Mouse (Mus musculus) embryonic facial prominence, embryonic 14.5 days (tissue): ENCODE data around the gene C1qtnf6. TPM values are rescaled to one million over a fixed set of nuclear protein-coding genes. Genes with fewer than 3 reads are reported as not detected.

ENCODE experiments used
- ATAC-seq: fragments of 200-750 bp; cut with Nextera tagmentation; 2 replicates; pipeline ENCODE4 v1.8.0; 2017; ENCODE audit warnings: low read depth, moderate number of reproducible peaks, moderate TSS enrichment
- DNase-seq: peaks from one replicate; pipeline ENCODE4 v3.0.0-alpha.2; 2015; ENCODE audit warnings: low spot score
- H3K27ac ChIP-seq: fragments of 300-500 bp; sonication (generic); replicated peaks from 2 replicates; pipeline ENCODE4 v1.5.1; 2014; ENCODE audit warnings: low read depth, mild to moderate bottlenecking, low read length, moderate library complexity
- H3K27me3 ChIP-seq: fragments of 300-500 bp; sonication (generic); replicated peaks from 2 replicates; pipeline ENCODE4 v1.6.1; 2014; ENCODE audit warnings: low read length; ENCODE audit not compliant: control insufficient read depth, insufficient read depth
- H3K36me3 ChIP-seq: fragments of 300-500 bp; sonication (generic); 2 replicates; pipeline ENCODE4 v1.6.1; 2014; ENCODE audit warnings: low read length, mixed read lengths; ENCODE audit not compliant: control insufficient read depth, insufficient read depth
- H3K4me1 ChIP-seq: fragments of 300-500 bp; sonication (generic); 2 replicates; pipeline ENCODE4 v1.6.1; 2014; ENCODE audit warnings: antibody characterized with exemption, low read length; ENCODE audit not compliant: control insufficient read depth, insufficient read depth
- H3K4me2 ChIP-seq: fragments of 300-500 bp; sonication (generic); 2 replicates; pipeline ENCODE4 v1.6.1; 2014; ENCODE audit warnings: low read depth, mild to moderate bottlenecking, low read length, moderate library complexity, mixed read lengths
- H3K4me3 ChIP-seq: fragments of 300-500 bp; sonication (generic); 2 replicates; pipeline ENCODE4 v1.5.1; 2014; ENCODE audit warnings: low read depth, mild to moderate bottlenecking, low read length
- H3K9ac ChIP-seq: fragments of 300-500 bp; sonication (generic); 2 replicates; pipeline ENCODE4 v1.6.1; 2014; ENCODE audit warnings: low read depth, mild to moderate bottlenecking, low read length, moderate library complexity, mixed read lengths
- H3K9me3 ChIP-seq: fragments of 300-500 bp; sonication (generic); 2 replicates; pipeline ENCODE4 v1.6.1; 2016; ENCODE audit warnings: low read length; ENCODE audit not compliant: control insufficient read depth
- whole genome bisulfite sequencing: fragments of 180-500 bp; shearing (Covaris S2); extraction: QIAGEN DNeasy Blood & Tissue Kit; methylation state at CpG from one replicate; pipeline ENCODE4 v1.1.7; 2014; 5-methylcytosine and 5-hydroxymethylcytosine counted together
- polyA plus RNA-seq: library from polyadenylated mRNA; unstranded; fragments of >200 nt; fragmentation: Nextera tagmentation; extraction: Ambion mirVana; gene quantifications from 2 replicates; pipeline ENCODE4 v1.2.1, GENCODE M21; 2014

C1qtnf6 gene
- polyA plus RNA-seq, result 64.1 and 67.5 TPM in 2 replicates

DNA sequence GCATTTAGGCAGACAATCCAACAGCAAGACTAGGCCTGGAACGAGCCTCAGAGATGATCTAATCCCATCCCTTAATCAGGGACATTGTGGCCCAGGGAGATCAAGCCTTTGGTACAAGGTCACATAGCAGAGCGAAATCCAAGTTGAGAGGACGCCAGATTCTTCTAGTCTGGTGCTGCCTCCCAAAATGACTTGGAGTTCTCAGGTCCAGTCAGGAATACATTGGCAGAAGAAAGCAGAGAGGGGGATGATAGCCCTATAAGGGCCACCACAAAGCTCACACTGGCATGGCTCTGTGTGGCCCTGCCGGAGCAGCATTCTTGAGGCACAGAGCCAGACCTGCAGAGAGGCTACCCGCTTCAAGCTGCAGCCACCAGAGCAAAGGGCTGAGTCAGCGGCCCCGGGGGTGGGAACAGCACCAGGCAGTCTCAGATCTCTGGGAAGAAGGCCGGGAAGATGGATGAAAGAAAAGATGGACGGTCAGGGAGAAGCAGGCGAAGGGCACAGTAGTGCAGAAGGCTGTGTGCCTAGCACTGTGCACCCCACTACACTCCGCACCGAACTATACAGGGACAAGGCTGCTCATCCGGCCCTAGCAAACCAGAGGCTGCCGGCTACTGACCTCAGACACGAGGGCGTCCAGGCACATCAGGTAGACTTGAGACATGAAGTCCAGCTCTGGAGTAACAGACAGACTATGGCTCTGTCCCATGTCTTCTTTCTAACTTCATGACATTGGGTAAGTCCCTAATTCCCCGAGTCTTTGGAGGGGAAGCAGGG, at the start of gene C1qtnf6:
Gene C1qtnf6, minus strand, starts transcription at position 746 of the 780 bp plus-strand sequence.
- Histone ChIP-seq H3K4me3 (peak within 1 kb of the TSS; percentile 20), H3K9ac (peak within 1 kb of the TSS; percentile 53), H3K4me2 (peak within 1 kb of the TSS; percentile 47), H3K36me3 (0 out of 2 replicates have a peak, but pooled peaks cover 6% of the 10 kb centered on the region), H3K9me3 (no peaks in the 10 kb centered on the region), H3K27ac (peak within 1 kb of the TSS; percentile 76), H3K4me1 (peaks cover 20% of the 10 kb centered on the region), H3K27me3 (no peaks in the 10 kb centered on the region)
- DNase-seq (no peak), ATAC-seq (no peak)
- 75% methylated on average over 17 of the region's 17 CpGs for WGBS

DNA sequence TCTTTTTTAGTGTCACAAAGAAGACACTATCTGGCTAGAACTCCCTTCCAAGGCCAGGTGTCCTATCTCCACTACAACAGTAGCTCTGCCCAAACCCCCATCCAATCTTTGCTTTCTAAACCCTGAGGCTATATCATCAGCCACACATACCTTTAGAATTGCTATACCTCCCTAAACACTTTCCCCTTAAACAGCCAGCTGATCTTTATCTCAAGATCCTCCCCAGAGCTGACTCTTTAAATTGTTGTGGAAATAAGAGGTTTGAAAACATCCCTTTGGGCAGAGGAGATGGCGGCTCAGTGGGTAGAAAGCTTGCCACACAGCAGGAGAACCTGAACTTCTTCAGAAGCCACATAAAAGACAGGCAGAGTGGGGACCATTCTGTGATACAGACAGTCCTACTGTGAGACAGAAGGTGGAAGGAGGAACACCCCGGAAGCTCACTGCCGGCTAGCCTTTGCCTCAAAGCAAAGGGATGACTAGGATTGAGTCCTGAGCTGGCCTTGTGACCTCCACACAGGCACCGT, 45.1 kb upstream of the C1qtnf6 start:
- WGBS, result 55% methylated on average over 4 of the region's 4 CpGs

DNA sequence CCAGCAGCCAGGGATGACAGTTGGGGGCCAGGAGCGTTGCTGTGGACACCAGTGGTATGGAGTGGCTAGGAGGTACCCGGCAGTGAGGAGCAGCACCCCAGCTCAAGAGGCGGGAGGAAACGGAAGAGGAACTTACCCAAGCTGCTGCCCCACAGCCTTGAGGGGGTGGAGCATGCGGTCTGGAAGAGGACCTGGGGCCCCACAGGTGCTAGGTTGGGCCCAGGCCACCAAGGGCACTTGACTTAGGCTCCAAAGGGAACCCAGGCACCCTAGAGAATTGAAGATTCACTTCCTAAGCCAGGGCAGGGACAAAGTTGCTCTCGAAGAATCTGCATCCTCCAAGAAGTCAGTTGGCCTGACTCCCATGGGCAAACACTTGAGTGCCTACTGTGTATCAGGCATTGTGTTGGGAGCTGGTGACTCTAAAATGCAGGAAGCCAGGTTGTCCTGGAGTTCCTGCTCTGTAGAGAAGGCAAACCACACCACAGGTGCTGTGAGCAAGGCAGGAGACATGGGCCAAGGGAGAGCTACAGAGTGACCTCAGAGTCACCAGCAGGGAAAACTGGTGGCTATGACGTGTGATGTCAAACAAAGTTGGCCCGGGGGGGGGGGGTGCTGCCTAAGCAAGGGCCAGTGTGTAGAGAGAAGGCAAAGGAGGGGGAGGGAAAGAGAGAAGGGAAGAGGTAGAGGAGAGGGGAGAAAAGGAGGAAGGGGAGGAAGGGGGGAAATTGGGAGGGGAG, 41.6 kb upstream of the C1qtnf6 start, which contains the start of gene Rac2:
Gene Rac2, minus strand, starts transcription at position 126 of the 740 bp plus-strand sequence.
- Histone ChIP-seq H3K27me3 (no peaks in the 10 kb centered on the region), H3K36me3 (no peaks in the 10 kb centered on the region), H3K4me2 (no peak within 1 kb of the TSS), H3K4me1 (no peaks in the 10 kb centered on the region; the same call in 1 of the 2 replicates), H3K9me3 (no peaks in the 10 kb centered on the region), H3K9ac (no peak within 1 kb of the TSS), H3K4me3 (0 out of 2 replicates have a peak within 1 kb of the TSS, but pooled peaks have one; percentile 1), H3K27ac (no peak within 1 kb of the TSS)
- 71% methylated on average over 7 of the region's 8 CpGs for WGBS
- no peak for ATAC-seq
- no peak for DNase-seq

More for the DNA sequence above, 45.1 kb upstream of the C1qtnf6 start:
- Histone ChIP-seq H3K27me3 (no peaks in the 10 kb centered on the region), H3K27ac (no peak overlapping the region), H3K4me1 (peaks cover 15% of the 10 kb centered on the region), H3K36me3 (no peaks in the 10 kb centered on the region), H3K9me3 (no peaks in the 10 kb centered on the region), H3K4me3 (no peak overlapping the region), H3K9ac (no peak overlapping the region), H3K4me2 (no peak overlapping the region)
- ATAC-seq, result no peak
- DNase-seq, result no peak

DNA sequence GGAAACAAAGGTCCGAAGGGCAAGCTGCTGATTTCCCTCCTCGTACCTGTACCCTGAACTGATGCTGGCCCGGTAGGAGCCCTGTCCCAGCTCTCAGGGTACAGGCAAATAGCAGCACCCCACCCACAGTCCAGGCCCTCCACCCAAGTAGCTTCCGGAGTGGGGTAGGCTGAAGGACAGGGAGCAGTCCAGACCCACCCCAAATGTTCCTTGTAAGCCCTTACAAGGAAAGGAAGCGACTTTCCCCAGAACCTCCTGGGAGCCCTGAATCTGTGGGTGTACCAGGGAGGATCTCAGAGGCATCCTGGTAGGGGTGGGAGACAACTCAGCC, 41.0 kb upstream of the C1qtnf6 start:
- no peak overlapping the region for H3K4me2 ChIP-seq
- no peaks in the 10 kb centered on the region for H3K9me3 ChIP-seq
- H3K4me1 ChIP-seq, result no peaks in the 10 kb centered on the region; the same call in 1 of the 2 replicates
- no peak overlapping the region for H3K27ac ChIP-seq
- no peak for DNase-seq
- no peaks in the 10 kb centered on the region for H3K36me3 ChIP-seq
- H3K27me3 ChIP-seq, result no peaks in the 10 kb centered on the region
- WGBS, result 96% methylated on average over 5 of the region's 5 CpGs
- 0 out of 2 replicates have a peak overlapping the region, but pooled peaks have one; percentile 1 for H3K4me3 ChIP-seq
- H3K9ac ChIP-seq, result no peak overlapping the region
- no peak for ATAC-seq

DNA sequence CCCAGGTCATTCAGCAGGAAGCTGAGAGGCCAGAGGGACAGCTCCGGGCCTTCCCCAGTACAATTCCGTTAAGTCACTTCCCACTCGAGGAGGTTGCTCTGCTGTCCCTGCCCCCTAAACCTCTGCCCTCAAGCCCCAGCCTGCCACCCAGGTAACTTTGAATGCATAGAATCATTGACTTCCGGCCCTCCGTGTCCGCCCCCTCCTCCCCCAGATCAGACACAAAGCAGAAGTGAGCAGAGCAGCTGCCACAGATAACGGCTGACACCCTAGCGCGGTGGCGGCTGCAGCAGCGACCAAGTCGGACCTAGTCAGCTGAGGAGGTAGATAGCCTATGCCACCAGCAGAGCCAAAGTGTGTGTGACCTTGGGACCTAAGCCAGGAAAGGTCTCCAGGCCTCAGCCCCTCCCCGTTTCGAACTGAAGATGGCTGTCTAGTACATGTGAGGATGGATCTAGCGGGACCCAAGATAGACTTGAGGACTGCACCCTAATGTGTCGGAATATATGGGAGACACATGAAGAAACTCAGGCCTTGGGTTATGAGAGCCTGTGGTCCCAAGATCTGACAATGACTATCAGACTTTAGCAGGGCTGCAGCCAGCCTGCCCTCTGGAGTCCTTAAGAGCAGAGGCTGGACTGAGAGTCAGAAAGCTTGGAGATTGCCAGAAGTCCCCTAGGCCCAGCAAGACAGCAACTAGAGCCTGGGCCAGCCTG, 40.5 kb upstream of the C1qtnf6 start:
- DNase-seq, result no peak
- no peak overlapping the region for H3K4me2 ChIP-seq
- H3K27me3 ChIP-seq, result no peaks in the 10 kb centered on the region
- 0 out of 2 replicates have a peak overlapping the region, but pooled peaks have one; percentile 1 for H3K4me3 ChIP-seq
- no peak overlapping the region for H3K27ac ChIP-seq
- WGBS, result 65% methylated on average over 15 of the region's 16 CpGs
- H3K9ac ChIP-seq, result no peak overlapping the region
- H3K36me3 ChIP-seq, result no peaks in the 10 kb centered on the region
- no peak for ATAC-seq
- H3K4me1 ChIP-seq, result no peaks in the 10 kb centered on the region; the same call in 1 of the 2 replicates
- no peaks in the 10 kb centered on the region for H3K9me3 ChIP-seq

DNA sequence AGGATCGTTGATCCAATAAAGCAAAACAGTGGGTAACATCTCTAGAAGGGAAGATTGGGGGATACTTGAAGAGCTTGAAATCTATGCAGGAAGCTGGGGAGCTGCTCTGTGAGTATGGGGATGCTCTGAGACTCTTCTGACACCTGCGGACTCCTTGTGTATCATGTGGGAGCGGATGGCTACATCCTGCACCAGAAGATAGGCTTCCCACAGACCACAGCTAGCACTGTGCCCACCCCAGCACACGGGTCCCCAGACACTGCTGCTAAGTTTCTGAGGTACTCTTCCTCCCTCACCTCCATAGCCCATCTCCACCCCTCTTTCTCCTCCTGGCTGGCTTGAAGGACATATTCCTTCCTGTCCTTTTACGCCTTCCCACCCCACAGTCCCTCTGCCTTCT, 39.0 kb upstream of the C1qtnf6 start:
- Histone ChIP-seq H3K4me2 (no peak overlapping the region), H3K9ac (no peak overlapping the region), H3K27me3 (no peaks in the 10 kb centered on the region), H3K36me3 (no peaks in the 10 kb centered on the region), H3K4me1 (no peaks in the 10 kb centered on the region), H3K27ac (no peak overlapping the region), H3K9me3 (no peaks in the 10 kb centered on the region), H3K4me3 (no peak overlapping the region)
- 87% methylated on average over 2 of the region's 5 CpGs for WGBS
- ATAC-seq (no peak), DNase-seq (no peak)

DNA sequence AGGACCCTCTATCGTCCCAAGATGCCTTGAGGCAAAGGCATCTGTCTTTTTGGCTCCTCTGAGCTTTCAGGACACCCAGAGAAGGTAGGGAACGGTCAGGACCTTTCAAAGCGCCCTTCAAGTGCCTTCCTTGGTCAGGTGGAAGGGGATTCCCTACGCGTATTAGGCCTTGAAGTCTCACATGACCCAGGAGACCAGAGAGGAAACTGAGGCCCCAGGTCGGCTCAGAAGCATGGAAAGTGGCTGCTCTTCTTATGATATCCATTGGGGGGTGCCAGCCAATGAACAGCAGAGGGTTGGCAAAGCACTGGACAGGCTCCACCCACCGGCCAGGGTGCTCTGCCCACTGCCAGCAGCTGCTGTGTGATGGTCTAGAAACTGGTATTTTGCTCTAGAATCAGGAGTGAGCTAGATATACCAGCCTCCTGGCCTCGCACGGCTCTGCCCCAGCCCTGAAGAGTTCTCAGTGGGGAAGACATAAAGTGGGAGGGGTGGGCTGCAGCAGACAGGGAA, 36.4 kb upstream of the C1qtnf6 start:
- Histone ChIP-seq H3K9me3 (no peaks in the 10 kb centered on the region), H3K36me3 (no peaks in the 10 kb centered on the region), H3K27ac (no peak overlapping the region), H3K27me3 (no peaks in the 10 kb centered on the region), H3K4me1 (no peaks in the 10 kb centered on the region), H3K9ac (no peak overlapping the region), H3K4me3 (no peak overlapping the region), H3K4me2 (no peak overlapping the region)
- ATAC-seq (no peak), DNase-seq (no peak)
- whole genome bisulfite sequencing, result 66% methylated on average over 9 of the region's 9 CpGs
